Mouse (Mus musculus) right cerebral cortex, postnatal 25 days (tissue): ENCODE measurements around the gene Senp2.
"Not testable (repeated sequence)": the region's sequence is repeated elsewhere in the genome, so short reads cannot be mapped to it uniquely, and the experiment has no call there.

Experiments
- DNase-seq: peaks from one replicate; pipeline ENCODE4 v3.0.0; 2022

The Senp2 gene

GRCm38 (mm10) chr16:22009099-22009584 is at the start of gene Senp2:
Gene Senp2, plus strand, starts transcription at chr16:22009484.
- DNase-seq = peak; percentile 100

- DNase-seq = no peak
These were observed 43.7 kb upstream of the Senp2 start for GRCm38 (mm10) chr16:21965576-21965975.

GRCm38 (mm10) chr16:21969874-21970273 is 39.4 kb upstream of the Senp2 start:
- no peak for DNase-seq

- no peak for DNase-seq
These were observed 38.7 kb upstream of the Senp2 start for GRCm38 (mm10) chr16:21970536-21970935.

- no peak for DNase-seq
These were observed 37.8 kb upstream of the Senp2 start for GRCm38 (mm10) chr16:21971446-21971845.

- no peak for DNase-seq
These were observed 33.1 kb upstream of the Senp2 start for GRCm38 (mm10) chr16:21976203-21976602.

GRCm38 (mm10) chr16:21977347-21977746 is 31.9 kb upstream of the Senp2 start:
- no peak for DNase-seq

GRCm38 (mm10) chr16:21983146-21983545 is 26.1 kb upstream of the Senp2 start:
- no peak for DNase-seq

GRCm38 (mm10) chr16:21983581-21983980 is 25.7 kb upstream of the Senp2 start:
- DNase-seq = no peak

GRCm38 (mm10) chr16:21984091-21984490 is 25.2 kb upstream of the Senp2 start:
- DNase-seq = no peak

- DNase-seq = no peak
These were observed 23.1 kb upstream of the Senp2 start for GRCm38 (mm10) chr16:21986191-21986590.

GRCm38 (mm10) chr16:21987956-21988355 is 21.3 kb upstream of the Senp2 start:
- no peak for DNase-seq

- DNase-seq = not testable (repeated sequence)
These were observed 18.4 kb upstream of the Senp2 start for GRCm38 (mm10) chr16:21990893-21991292.

- no peak for DNase-seq
These were observed 17.5 kb upstream of the Senp2 start for GRCm38 (mm10) chr16:21991774-21992173.

GRCm38 (mm10) chr16:21995304-21995703 is 14.0 kb upstream of the Senp2 start, which contains the start of gene Liph:
Gene Liph, minus strand, starts transcription at chr16:21995663.
- DNase-seq = no peak

GRCm38 (mm10) chr16:21996402-21996801 is 12.9 kb upstream of the Senp2 start:
- DNase-seq = no peak

GRCm38 (mm10) chr16:21996881-21997641 is 12.2 kb upstream of the Senp2 start:
- DNase-seq = no peak

- DNase-seq = peak; percentile 13
These were observed 11.2 kb upstream of the Senp2 start for GRCm38 (mm10) chr16:21998061-21998460.

GRCm38 (mm10) chr16:21999941-22000690 is 9.2 kb upstream of the Senp2 start:
- no peak for DNase-seq

- DNase-seq = no peak
These were observed 8.1 kb upstream of the Senp2 start for GRCm38 (mm10) chr16:22001172-22001571.

GRCm38 (mm10) chr16:22001606-22002005 is 7.7 kb upstream of the Senp2 start:
- DNase-seq = no peak

GRCm38 (mm10) chr16:22009596-22009995 is 312 bp downstream of the Senp2 start:
- no peak for DNase-seq

GRCm38 (mm10) chr16:22015569-22015968 is 6.3 kb downstream of the Senp2 start:
- DNase-seq = no peak

- no peak for DNase-seq
These were observed 12.8 kb downstream of the Senp2 start for GRCm38 (mm10) chr16:22022122-22022521.
